13 mouse cellular contexts compared by ENCODE assay signal in genomic region chr8:128092826-128093225, GRCm38 (mm10).
A peak's percentile ranks its signal among the peaks of the same experiment; 100 is the strongest.
DNase-seq lines count a peak whose midpoint lies in the region; ATAC-seq and TF ChIP-seq lines count a peak whose summit lies in the region.
"Had no signal": no experiment of that assay in that cellular context is flagged by ENCODE, and none has a peak within 500 bp of the region (broad histone marks: within the 10 kb centered on the region; RNA-seq: fewer than 3 reads in every experiment).

No protein-coding gene starts in this region.

- no peaks in the 10 kb centered on the region for H3K4me1 ChIP-seq in kidney, embryonic 14.5 days (ENCODE audit: control insufficient read depth, insufficient read depth, low read length)
- H3K4me1 ChIP-seq in stomach, postnatal 0 days (replicated peaks; ENCODE audit: control insufficient read depth, insufficient read depth): no peaks in the 10 kb centered on the region
- H3K4me1 ChIP-seq: midbrain, embryonic 12.5 days; neural tube, embryonic 12.5 days had no signal

- no peak overlapping the region for H3K27ac ChIP-seq in kidney, embryonic 14.5 days (ENCODE audit: low read depth, low read length)
- no peak overlapping the region for H3K27ac ChIP-seq in stomach, postnatal 0 days (replicated peaks)
- H3K27ac ChIP-seq: hindbrain, embryonic 14.5 days; liver, embryonic 14.5 days; midbrain, embryonic 12.5 days; neural tube, embryonic 12.5 days had no signal

- no peak overlapping the region for H3K4me2 ChIP-seq in kidney, embryonic 14.5 days (replicated peaks; ENCODE audit: low read depth, low read length)
- H3K4me2 ChIP-seq in stomach, postnatal 0 days (replicated peaks; ENCODE audit: low read depth): no peak overlapping the region
- H3K4me2 ChIP-seq: hindbrain, embryonic 14.5 days; midbrain, embryonic 12.5 days; neural tube, embryonic 12.5 days had no signal

- H3K27me3 ChIP-seq in kidney, embryonic 14.5 days (ENCODE audit: control insufficient read depth, insufficient read depth, low read length): no peaks in the 10 kb centered on the region
- no peaks in the 10 kb centered on the region for H3K27me3 ChIP-seq in stomach, postnatal 0 days (ENCODE audit: control insufficient read depth, insufficient read depth, low read length)
- H3K27me3 ChIP-seq: neural tube, embryonic 12.5 days had no signal

- DNase-seq in kidney, adult 18-20 months: peak; percentile 12
- DNase-seq in urinary bladder, postnatal 25 days (ENCODE audit: low spot score): peak; percentile 5
- no peak for DNase-seq in urinary bladder, adult 18-20 months (ENCODE audit: low spot score in 2 of 2)
- peak; percentile 9 for DNase-seq in kidney, postnatal 14 days
- DNase-seq in stomach, postnatal 0 days (ENCODE audit: low spot score): no peak
- DNase-seq in embryo, embryonic 10.5 days (ENCODE audit: low spot score): no peak
- DNase-seq: cerebellum, postnatal 14 days had no signal

- peaks cover 3% of the 10 kb centered on the region; the same call in 1 of the 2 replicates for H3K9me3 ChIP-seq in kidney, embryonic 14.5 days (ENCODE audit: control insufficient read depth, low read length)
- no peaks in the 10 kb centered on the region for H3K9me3 ChIP-seq in stomach, postnatal 0 days (ENCODE audit: control insufficient read depth, low read length)
- H3K9me3 ChIP-seq: midbrain, embryonic 12.5 days; neural tube, embryonic 12.5 days had no signal

- H3K9ac ChIP-seq in kidney, embryonic 14.5 days (ENCODE audit: low read depth, low read length): no peak overlapping the region
- H3K9ac ChIP-seq in stomach, postnatal 0 days (ENCODE audit: low read length): no peak overlapping the region
- H3K9ac ChIP-seq: hindbrain, embryonic 14.5 days; liver, embryonic 14.5 days; midbrain, embryonic 12.5 days; neural tube, embryonic 12.5 days had no signal

- TF ChIP-seq CTCF in stomach, postnatal 0 days (IDR thresholded peaks at IDR 0.05; ENCODE audit: low read depth): no peak

- WGBS in kidney, embryonic 14.5 days: 80% methylated on average over 7 of the region's 7 CpGs
- WGBS in stomach, postnatal 0 days: 64% methylated on average over 7 of the region's 7 CpGs

- H3K36me3 ChIP-seq in kidney, embryonic 14.5 days (ENCODE audit: control insufficient read depth, insufficient read depth, low read length): no peaks in the 10 kb centered on the region
- no peaks in the 10 kb centered on the region for H3K36me3 ChIP-seq in stomach, postnatal 0 days (ENCODE audit: control insufficient read depth, insufficient read depth, low read length)
- H3K36me3 ChIP-seq: midbrain, embryonic 12.5 days; neural tube, embryonic 12.5 days had no signal

- no peak for TF ChIP-seq EP300 in stomach, postnatal 0 days (optimal IDR thresholded peaks at IDR 0.05)

- no peak for ATAC-seq in kidney, embryonic 14.5 days (ENCODE audit: low FRiP score, low TSS enrichment)
- ATAC-seq in stomach, postnatal 0 days (ENCODE audit: low FRiP score, low TSS enrichment): no peak
- ATAC-seq: activated CD4-positive, CD25-positive, alpha-beta regulatory T cell, adult 4 months had no signal

- H3K4me3 ChIP-seq in kidney, embryonic 14.5 days (ENCODE audit: low read length): no peak overlapping the region
- H3K4me3 ChIP-seq in stomach, postnatal 0 days (ENCODE audit: low read depth, low read length): no peak overlapping the region
- H3K4me3 ChIP-seq: midbrain, embryonic 12.5 days; neural tube, embryonic 12.5 days had no signal

Comparison
In these comparisons a context has a peak if more than half of its experiments do, and no peak if none do; other contexts are left out.
1. DNase-seq: peak in kidney, adult 18-20 months (single experiment), urinary bladder, postnatal 25 days (single experiment) and kidney, postnatal 14 days (single experiment); none in urinary bladder, adult 18-20 months (0 of 2), stomach, postnatal 0 days (single experiment) and embryo, embryonic 10.5 days (single experiment).